Mouse (Mus musculus) adrenal gland, adult 18-20 months (tissue): ENCODE data around the gene Dscam. TPM values are rescaled to one million over a fixed set of nuclear protein-coding genes. Genes with fewer than 3 reads are reported as not detected.

Experiments
- DNase-seq, 2 experiments: peaks; one replicate each; pipeline ENCODE4 v3.0.0; 2021 to 2022; ENCODE audit warnings: low spot score in 2 of 2
- total RNA-seq, 2 experiments: library from RNA; stranded (reverse); gene quantifications; 1 replicate in 1 of 2; 2 replicates in 1 of 2; pipeline ENCODE4 v1.2.3; 2021

Gene Dscam
- total RNA-seq, 2 experiments from 2014 or later: 0.03 to 0.10 TPM

DNA sequence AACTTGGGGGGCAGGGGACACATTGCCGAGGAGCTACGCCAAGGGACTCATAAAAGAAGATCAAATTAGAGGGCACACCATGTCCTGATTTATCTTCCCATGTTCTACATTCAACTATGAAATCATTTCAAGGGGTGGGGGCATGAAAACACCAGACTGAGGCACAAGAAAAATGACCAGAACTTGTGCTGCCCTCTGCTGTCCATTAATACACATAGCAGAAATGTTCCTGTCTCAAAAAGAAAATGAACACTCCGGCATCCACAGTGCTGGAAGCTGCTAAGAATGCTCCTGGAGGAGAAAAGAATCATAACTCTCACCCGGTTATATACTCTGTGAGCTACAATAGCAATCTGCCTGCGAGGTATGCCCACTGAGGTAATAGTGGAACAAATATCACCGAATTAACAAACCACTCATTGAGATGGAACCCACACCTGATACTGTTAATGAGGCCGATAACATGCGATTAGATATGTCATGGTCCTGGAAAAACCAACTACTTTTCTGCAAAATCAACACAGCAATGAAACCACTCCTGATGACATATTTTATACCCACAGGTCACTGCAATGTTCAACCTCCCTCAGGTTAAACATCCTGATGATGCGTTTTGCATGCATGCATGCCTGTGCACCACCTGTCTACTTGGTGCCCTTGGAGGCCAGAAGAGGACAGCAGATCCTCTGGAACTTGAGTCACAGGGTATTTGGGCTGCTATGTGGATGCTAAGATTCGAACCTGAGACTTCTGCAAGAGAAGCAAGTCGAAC, 498.8 kb downstream of the Dscam start:
- no peak for DNase-seq

DNA sequence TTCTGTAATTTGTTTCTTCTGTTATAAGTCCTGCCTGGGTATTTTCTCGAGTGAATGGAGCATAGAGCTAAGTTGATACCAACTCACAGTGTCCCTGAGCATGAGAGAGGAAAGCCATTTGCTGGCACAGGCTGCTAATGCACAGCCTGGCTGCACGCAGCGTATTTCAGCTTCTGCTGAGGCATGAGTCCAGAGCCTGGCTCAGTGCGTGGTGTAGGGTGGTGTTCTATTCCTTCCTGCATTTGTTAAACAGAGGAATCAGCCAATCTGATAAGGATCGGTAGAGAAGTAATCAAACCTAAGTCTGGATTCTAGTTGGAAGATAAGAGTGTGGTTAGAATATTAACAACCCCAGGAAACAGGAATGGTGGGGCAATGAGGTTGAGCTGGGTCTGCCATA, 500.8 kb downstream of the Dscam start:
- DNase-seq: no peak

DNA sequence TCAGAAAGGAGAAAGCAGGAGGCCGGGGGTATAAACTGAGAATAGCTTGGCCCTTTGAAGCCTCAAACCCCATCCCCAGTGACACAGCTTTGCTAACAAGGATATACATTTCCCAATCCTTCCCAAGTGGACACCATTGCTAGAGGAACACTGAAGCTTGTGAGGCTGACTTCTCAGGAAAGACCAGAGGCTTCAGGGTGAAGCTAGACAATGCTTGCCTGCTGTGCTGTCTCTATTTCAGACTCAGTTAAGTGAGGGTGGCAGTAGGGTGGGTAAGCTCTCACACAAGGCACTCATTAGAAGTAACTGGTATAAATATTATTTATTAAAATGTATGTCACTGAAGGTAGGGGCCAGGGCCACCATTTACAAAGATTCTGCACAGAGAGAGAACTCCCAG, 502.1 kb downstream of the Dscam start:
- no peak for DNase-seq

DNA sequence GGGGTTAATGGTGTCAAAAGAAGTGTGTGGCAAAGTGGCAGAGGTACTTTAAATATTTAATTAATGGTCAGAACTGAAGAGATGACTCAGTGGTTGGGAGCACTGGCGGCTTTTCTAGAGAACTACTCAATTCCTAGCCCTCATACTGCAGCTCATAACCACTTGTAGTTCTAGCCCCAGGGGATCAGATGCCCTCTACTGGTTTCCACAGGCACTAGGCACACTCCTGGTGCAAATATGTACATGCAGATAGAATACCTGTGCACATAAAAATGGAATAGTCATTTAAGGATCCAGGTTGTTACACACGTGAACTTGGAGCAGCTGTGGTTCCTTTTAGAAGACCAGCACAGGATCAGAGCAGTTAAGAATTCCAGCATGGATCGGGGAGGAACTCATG, 509.5 kb downstream of the Dscam start:
- no peak for DNase-seq

DNA sequence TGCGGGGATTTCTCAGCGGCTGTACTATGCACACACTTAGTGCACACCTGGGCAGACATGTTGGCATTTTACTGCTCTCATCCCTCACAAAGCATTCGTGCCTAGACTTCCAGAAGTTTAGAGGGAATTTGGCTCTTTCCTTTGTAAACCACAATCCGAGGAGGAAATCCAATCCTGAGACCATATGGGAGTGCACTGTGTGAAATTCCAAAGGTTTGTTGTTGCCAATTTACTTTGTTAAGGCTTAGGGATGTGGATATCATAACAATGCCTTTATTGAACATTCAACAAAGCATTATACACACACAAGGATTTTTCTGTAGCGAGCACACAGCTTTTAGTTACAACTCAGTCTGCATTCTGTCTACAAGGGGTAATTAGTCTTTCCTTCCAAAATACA, 511.3 kb downstream of the Dscam start:
- no peak for DNase-seq

DNA sequence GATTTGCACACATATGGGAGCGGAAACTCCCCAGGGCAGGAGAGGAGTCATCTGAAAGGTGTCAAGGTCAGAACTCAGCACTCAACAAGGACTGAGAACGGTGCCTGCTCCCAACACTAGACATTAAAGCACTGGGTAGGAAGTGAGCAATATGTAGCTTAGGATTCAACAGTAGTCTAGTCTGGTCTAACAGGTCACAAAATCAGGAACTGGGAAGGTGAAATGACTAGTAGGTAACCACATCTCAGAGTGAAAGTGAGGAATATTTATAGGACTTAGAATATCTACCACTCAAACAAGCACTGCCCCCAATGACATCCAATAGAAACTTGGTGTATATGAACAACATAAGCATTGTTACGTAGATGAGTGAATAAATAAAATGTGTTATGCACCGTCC, 515.0 kb downstream of the Dscam start:
- DNase-seq: no peak

DNA sequence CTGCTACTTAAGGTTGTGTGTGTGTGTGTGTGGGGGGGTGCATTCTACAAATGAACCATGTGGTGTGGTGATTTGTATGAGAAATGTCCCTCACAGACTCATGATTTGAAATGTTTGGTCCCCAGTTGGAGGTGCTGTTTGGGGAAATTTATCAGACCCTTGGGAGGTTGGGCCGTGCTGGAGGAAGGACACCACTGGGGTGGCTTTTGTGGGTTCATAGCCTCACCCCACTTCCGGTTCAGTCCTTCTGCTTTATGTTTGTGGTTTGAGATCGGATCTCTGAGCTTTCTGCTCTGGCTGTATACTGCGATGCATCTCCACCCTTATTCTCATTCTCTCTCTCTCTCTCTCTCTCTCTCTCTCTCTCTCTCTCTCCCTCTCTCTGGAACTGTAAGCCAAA, 516.5 kb downstream of the Dscam start:
- DNase-seq: no peak

DNA sequence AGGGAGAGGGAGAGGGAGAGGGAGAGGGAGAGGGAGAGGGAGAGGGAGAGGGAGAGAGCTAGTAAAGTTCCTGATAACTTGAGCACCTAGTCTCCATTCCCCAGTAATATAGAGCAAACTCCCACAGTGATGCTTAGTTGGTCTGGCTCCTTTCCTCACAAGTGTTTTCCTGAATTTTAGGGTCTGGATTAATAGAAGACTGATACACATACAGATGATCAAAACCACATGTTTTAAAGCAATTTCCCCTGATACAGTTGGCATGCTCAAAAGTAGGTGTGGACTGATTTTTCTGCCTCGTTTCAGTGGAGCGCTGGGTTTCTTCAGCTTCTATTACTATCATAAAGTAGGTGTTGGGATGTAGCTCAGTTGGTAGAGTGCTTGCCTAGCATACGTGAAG, 519.1 kb downstream of the Dscam start:
- no peak for DNase-seq

DNA sequence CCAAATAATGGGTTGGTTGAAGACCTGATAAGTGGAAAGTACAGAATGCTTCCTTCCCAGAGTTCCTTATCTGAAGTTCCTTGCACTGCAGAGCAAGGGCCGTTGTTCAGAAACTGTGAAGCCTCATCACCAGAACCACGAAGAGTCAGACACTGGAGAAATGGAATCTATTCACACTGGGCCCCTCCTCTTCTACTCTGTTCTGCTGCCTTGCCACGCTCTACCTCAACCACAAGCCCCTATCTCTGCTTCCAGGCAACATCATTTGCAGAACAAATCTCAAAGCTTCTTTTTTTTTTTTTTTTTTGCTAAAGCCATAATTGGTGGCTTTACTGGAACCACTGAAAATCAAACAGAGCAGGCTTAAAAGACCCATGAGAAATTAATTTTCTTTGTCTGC, 530.5 kb downstream of the Dscam start:
- no peak for DNase-seq

DNA sequence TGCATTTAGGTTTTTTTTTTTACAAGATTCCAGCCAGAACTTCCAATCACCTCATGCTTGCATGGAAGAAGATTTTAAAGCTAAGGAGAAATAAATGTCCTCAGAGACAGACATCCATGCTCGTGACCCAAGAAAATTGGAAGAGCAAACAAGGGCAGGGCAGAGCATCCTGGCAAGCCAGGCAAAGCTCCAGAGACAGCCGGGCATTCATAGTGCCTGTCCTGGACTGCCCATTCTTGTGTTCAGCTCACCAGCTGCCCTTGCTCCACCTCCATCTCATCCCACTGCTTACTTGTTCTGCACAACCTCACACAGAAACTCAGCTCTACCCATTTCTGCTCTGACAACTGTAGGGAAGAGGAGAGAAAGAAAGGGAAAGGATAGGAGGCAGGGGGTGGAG, 534.6 kb downstream of the Dscam start:
- no peak for DNase-seq

DNA sequence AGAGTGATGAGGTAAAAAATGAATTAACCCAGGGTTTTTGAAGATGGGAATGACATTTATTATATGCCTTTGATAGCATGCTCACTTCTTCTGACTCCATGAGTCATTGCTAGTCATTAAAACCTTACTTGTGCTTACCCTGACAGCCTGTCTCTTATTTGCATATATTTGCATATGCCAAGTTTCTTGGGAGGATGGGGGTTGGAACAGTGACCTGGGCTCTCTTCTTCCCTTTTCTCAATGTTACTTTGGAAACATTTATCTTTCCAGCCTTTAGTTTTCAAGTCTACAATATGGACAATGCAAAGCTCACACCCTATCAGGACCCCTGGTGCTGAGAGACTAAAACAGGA, 535.8 kb downstream of the Dscam start:
- DNase-seq: no peak

DNA sequence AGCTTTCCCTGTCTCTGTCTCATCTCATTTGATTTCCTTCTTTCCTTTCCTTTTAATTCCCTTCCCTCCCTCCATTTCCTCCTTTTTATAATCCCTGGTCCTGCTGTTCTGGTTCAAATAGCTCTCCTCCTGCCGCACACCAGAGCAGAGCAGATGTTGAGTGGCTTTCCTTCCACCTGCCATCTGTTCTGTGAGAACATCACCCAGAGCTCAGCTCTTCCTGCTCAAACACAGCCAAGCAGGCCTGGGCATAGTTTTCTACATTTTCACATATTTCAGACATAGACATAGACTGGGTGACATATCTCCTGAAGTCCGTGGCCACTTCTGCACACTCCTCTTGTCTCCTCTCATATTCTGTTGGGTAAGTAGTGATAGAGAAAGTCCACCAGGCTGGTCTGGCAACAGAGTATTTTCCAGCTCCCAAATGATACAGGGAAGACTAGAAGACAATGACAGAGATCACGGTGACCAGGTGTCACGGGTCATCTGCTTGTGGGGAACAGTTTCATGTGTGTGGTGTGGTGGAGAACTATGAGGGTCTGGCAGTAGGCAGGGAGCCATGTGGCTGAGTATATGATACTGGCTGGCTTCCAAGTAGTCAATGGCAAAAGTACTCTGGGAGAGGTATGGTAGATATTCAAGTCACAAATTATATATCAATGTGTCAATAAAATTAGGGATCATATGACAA, 536.3 kb downstream of the Dscam start:
- no peak for DNase-seq

DNA sequence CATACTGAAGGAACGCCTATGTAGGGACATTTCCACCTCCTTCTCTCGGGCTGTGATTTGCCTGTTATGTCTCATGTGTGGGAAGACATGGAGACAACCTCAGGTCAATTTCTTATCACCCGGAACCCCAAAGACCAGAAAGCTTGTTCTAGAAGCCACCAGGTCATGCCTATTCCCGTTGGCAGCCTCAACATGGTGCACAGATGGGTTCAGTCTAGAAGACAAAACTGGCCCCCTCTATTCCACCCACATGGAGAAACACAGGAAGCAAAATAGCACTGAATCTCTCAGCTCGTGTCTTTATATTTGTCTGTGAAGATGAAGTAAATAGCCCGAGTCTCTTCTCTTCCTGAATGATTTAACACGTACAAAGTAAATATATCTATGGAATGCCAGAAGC, 540.3 kb downstream of the Dscam start:
- DNase-seq: no peak

DNA sequence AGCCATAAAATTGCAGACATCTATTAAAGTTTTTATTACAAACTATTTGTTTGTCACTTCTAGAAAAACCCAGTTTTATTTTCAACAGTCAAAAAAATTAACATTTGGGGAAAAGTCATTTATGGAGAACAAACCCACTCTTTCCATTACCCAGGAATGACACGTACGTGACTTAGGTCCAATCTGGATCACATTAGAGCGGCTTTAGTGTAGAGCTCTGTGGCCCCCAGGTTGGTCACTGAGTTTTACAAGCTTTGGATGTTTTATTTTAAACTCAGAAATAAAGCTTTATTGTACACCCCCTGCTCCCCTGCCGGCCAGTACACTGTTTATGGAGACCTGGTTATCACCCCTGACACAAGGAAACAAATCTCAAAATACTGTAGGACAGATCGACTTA, 540.9 kb downstream of the Dscam start:
- no peak for DNase-seq

DNA sequence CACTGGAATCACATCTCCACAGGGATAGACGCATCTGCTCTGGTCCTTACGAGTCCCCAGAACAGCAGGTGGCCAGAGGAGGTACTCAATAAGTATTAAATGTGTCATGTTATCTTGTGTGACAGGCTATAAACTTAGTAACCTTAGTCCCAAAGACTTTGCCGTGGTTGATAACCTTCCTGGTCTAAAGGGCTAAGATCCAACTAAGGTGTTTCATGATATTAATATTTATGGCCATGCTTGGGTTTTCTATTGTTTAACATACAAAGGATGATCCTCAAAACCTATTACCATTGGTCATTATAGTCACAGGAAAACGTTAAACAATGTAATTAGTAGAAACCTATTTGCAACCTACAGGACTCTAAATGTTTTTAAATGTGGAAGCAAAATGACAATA, 545.1 kb downstream of the Dscam start:
- no peak for DNase-seq

DNA sequence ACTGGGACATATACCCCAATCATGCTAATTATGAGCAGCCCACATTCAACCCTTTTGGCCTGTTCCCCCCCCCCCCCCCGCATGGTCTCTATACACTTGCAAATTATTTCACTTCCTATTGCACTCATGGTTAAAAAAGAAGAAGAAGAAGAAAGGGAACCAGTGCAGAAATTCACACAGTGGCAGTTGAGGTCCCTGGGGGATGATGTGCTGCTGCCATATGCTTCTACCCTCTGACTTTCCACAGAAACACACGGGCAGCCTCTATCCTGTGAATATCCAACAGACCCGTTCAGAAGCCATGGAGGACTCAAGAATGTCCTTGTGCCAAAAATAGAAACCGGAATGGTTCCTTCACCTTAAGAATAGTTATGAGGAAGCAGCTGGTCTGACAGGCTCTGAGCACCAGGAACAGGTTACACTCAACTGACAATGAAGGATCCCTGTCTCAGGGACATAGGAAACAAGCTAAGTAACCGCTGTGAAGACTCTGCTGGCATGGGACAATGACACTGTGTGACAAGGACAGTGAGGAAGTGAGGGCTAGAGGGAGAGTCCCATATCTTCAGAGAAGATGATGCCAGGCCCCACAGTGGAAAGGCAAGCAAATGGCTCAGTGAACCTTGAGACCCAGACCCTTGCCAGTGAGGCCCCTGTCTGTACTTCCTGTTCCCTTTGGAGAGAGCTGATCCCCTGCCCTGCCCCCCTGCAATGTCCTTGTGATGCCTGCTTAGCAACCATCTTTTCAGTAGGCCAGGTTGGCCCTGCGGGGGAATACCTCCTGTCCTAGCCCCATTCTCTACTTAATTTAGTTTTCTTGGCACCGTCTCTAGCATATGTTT, 545.8 kb downstream of the Dscam start:
- DNase-seq: no peak

DNA sequence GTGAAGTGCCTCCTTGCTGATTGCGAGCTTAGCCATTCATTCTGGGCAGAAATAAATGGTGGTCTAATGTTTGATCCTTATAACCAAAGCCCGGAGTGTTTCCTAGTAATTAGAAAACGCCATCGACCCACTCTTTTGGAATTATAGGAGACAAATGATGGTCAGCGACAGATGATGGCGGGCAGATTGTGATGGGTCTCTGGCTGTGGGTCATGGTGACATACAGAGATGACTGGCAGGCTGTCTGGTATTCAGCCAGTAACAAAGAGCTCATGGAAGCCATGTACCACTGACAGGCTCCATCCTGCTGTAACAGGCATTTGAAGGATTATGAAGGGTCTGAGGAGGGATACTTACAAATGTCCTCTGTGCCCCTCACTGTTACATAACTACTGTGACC, 549.7 kb downstream of the Dscam start:
- no peak for DNase-seq

DNA sequence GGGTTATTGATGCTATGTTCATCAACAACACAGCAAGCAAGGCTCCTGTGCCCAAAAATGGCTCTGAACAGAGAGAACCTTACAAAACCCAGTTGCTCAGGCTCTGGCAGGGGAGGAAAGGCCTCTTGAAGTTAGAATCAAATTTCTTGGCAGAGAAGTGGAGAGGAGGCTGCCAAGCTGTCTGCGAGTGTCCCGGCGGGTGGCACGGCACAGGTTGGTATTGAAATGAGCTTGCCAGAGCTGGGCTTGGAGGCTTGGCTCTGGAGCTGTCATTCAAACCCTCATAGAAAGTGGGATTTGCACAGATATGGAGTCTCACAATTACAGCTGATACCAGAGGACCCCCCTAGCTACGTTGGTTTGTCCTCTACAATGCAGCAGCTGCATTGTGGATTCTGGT, 550.1 kb downstream of the Dscam start:
- DNase-seq: no peak

DNA sequence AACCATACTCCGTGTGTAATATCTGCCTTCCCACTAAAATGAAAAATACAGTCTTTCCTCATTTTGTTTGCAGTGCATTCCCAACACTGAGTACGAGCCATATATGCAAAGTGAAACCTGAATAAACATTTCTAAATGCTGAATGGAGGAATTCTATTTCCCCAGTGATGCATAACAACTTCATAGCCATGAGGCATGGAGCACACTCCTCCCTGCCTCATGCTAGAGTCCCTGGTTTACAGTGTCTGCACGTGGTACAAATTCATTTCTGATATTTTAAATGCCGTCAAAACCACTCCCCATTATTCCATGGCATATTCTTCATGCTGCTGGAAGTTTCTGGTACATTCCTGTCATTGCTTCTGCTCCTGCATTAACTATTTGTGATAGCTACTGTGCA, 552.8 kb downstream of the Dscam start:
- no peak for DNase-seq

DNA sequence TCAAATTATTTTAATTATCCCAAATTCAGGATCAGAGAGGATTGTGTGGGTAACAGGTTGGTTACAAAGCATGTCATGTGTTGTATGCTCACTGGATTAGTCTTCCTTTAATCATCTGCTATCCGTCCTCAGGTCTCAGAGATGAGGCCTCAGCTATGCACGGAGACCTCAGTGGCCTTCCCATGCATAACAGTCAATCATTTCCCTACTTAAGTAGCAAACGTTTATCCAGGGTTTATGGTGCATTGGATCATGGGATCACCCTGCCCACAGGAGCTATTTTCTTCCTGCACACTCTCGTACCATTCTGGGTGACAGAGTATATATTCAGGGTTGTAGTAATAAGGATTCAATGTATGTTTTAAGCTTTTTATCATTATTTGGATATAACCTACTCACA, 557.3 kb downstream of the Dscam start:
- no peak for DNase-seq

DNA sequence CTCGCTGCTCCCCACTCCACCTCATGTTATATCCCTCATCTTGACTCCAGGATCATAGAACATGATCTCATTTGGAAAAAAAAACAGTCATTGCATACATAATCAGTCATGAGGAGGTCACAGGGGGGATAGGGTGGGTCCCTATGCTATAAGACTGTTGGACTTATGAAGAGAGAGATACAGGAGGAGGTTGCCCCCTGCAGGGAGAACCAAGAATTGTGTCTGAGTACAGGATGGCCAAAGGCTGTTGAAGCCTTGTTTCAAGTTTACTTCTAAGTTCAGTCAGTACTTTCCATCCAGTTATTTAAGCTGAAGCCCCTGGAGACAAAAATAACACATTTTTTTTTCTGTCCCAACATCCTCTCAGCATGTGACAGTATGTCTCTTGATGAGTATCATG, 559.7 kb downstream of the Dscam start:
- peak; percentile 27 to 31 for DNase-seq

DNA sequence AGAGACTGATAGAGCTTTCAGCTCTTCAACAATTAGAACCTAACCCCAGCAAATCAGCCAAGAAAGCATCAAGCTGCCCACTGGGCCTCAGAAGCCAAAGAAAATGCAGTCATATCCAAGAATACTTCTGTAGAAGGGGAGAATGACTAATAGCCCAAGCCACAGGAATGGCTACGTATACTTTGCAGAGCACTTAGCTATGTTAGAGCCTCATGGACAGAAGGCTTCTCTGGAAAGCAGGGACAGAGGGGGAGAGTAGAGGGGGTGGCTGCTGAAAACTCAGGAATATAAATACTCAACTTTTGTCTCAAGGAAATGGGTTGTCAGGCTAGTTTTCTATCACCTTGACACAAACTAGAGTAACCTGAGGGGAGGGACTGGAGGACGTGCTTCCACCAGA, 568.3 kb downstream of the Dscam start:
- DNase-seq: no peak
